Mouse (Mus musculus) heart, embryonic 10.5 days (tissue): ENCODE results near the gene Usp50. TPM values are rescaled to one million over a fixed set of nuclear protein-coding genes. Genes with fewer than 3 reads are reported as not detected.
A peak's percentile ranks its signal among the peaks of the same experiment; 100 is the strongest.

ENCODE experiments used
- DNase-seq: peaks from one replicate; pipeline ENCODE4 v3.0.0-alpha.2; 2017; ENCODE audit warnings: low spot score
- H3K27ac ChIP-seq: fragments of 300-500 bp; sonication (generic); 2 replicates; pipeline ENCODE4 v1.5.1; 2016; ENCODE audit warnings: mild to moderate bottlenecking
- H3K27me3 ChIP-seq: fragments of 300-500 bp; sonication (generic); 2 replicates; pipeline ENCODE4 v1.6.1; 2016; ENCODE audit warnings: mild to moderate bottlenecking; ENCODE audit not compliant: poor library complexity, insufficient read depth, severe bottlenecking
- H3K36me3 ChIP-seq: fragments of 300-500 bp; sonication (generic); 2 replicates; pipeline ENCODE4 v1.6.1; 2016; ENCODE audit warnings: mild to moderate bottlenecking, moderate library complexity
- H3K4me1 ChIP-seq: fragments of 300-500 bp; sonication (generic); 2 replicates; pipeline ENCODE4 v1.6.1; 2016; ENCODE audit warnings: mild to moderate bottlenecking
- H3K4me3 ChIP-seq: fragments of 300-500 bp; sonication (generic); 2 replicates; pipeline ENCODE4 v1.5.1; 2016; ENCODE audit warnings: mild to moderate bottlenecking, moderate library complexity
- H3K9me3 ChIP-seq: fragments of 300-500 bp; sonication (generic); 2 replicates; pipeline ENCODE4 v1.6.1; 2016; ENCODE audit warnings: mild to moderate bottlenecking, moderate library complexity
- WGBS: fragments of 180-500 bp; shearing (Covaris S2); methylation state at CpG from one replicate; pipeline ENCODE4 v1.1.7; 2016; 5-methylcytosine and 5-hydroxymethylcytosine counted together
- polyA plus RNA-seq: library from polyadenylated mRNA; unstranded; fragments of >200 nt; fragmentation: Nextera tagmentation; extraction: Ambion mirVana; gene quantifications from 2 replicates; pipeline ENCODE4 v1.2.1, GENCODE M21; 2016

Usp50 gene
- polyA plus RNA-seq, 1 experiment from 2014 or later = 2.0 TPM

- no peak overlapping the region for H3K4me3 ChIP-seq
- H3K27me3 ChIP-seq = no peaks in the 10 kb centered on the region
- no peak for DNase-seq
- H3K9me3 ChIP-seq = no peaks in the 10 kb centered on the region
- no peaks in the 10 kb centered on the region for H3K4me1 ChIP-seq
- WGBS = 93% methylated on average over 4 of the region's 4 CpGs
- H3K27ac ChIP-seq = no peak overlapping the region
- peaks cover 48% of the 10 kb centered on the region for H3K36me3 ChIP-seq
Observed at GRCm38 (mm10) chr2:126729207-126729606, 54.1 kb downstream of the Usp50 start.

DNA sequence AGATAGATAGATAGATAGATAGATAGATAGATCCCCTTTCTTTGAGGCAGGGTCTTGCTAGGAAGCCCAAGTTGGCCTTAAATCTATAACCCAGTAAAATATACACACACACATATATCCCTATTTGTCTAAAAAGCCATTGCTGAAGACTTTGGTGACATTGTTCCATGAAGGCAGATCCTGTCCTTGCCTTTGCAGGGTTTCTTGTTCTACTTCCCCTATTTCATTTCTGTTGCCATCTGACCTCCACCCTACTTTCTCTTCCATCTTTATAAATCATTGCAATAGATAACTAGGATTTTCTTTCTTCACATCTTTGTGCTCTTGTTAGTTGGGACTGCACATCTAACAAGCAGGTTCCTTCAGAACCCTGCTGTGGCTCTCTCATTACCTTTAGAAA is 70.3 kb downstream of the Usp50 start:
- H3K4me3 ChIP-seq = no peak overlapping the region
- no peaks in the 10 kb centered on the region for H3K9me3 ChIP-seq
- H3K36me3 ChIP-seq = peaks cover 12% of the 10 kb centered on the region; the same call in 1 of the 2 replicates
- peaks cover 6% of the 10 kb centered on the region for H3K4me1 ChIP-seq
- no peak for DNase-seq
- H3K27ac ChIP-seq = no peak overlapping the region
- no peaks in the 10 kb centered on the region for H3K27me3 ChIP-seq

GRCm38 (mm10) chr2:126712526-126712925 is 70.7 kb downstream of the Usp50 start:
- Histone ChIP-seq H3K36me3 (peaks cover 12% of the 10 kb centered on the region; the same call in 1 of the 2 replicates), H3K27me3 (no peaks in the 10 kb centered on the region), H3K4me3 (no peak overlapping the region), H3K27ac (no peak overlapping the region), H3K4me1 (peaks cover 8% of the 10 kb centered on the region), H3K9me3 (no peaks in the 10 kb centered on the region)
- 95% methylated on average over 5 of the region's 5 CpGs for WGBS
- no peak for DNase-seq

DNA sequence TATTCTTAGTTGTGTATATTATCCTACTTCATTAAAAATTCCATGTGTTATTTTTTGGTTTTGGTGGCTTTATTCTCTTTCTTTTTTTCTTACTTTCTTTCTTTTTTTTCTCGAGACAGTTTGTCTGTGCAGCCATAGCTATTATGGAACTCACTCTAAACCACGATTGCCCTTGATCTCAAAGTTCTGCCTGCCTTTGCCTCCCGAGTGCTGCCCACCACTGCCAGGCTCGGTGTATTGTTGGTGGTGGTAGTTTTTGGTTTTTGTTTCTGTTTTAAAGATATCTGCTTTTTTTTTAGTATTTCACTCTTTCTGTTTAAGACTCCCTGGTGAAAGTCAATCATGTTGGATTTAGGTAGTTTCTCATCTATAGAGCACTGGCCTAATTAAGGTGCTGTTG is 74.9 kb downstream of the Usp50 start:
- Histone ChIP-seq H3K4me3 (peak overlapping the region; percentile 93; the same call in 1 of the 2 replicates), H3K27me3 (no peaks in the 10 kb centered on the region), H3K36me3 (0 out of 2 replicates have a peak, but pooled peaks cover 7% of the 10 kb centered on the region), H3K4me1 (peaks cover 8% of the 10 kb centered on the region), H3K27ac (no peak overlapping the region), H3K9me3 (no peaks in the 10 kb centered on the region)
- no peak for DNase-seq
- 84% methylated on average over 4 of the region's 4 CpGs for WGBS

- Histone ChIP-seq H3K36me3 (0 out of 2 replicates have a peak, but pooled peaks cover 7% of the 10 kb centered on the region), H3K4me1 (peaks cover 8% of the 10 kb centered on the region), H3K9me3 (no peaks in the 10 kb centered on the region), H3K27me3 (no peaks in the 10 kb centered on the region), H3K4me3 (peak overlapping the region; percentile 93), H3K27ac (peak overlapping the region; percentile 91)
- WGBS = 0% methylated on average over 23 of the region's 23 CpGs
- no peak for DNase-seq
Observed at GRCm38 (mm10) chr2:126707438-126707779, 75.9 kb downstream of the Usp50 start.

- no peaks in the 10 kb centered on the region for H3K9me3 ChIP-seq
- DNase-seq = peak; percentile 99
- 0 out of 2 replicates have a peak, but pooled peaks cover 7% of the 10 kb centered on the region for H3K36me3 ChIP-seq
- WGBS = 3% methylated on average over 47 of the region's 47 CpGs
- H3K27me3 ChIP-seq = no peaks in the 10 kb centered on the region
- peaks cover 8% of the 10 kb centered on the region for H3K4me1 ChIP-seq
- peak within 1 kb of the TSS; percentile 91 for H3K27ac ChIP-seq
- H3K4me3 ChIP-seq = peak within 1 kb of the TSS; percentile 93
Observed at GRCm38 (mm10) chr2:126706759-126707437, 76.4 kb downstream of the Usp50 start, which contains the start of gene Usp8. Gene Usp8, plus strand, starts transcription at chr2:126707328.

- no peaks in the 10 kb centered on the region for H3K4me1 ChIP-seq
- no peak overlapping the region for H3K4me3 ChIP-seq
- WGBS = 81% methylated on average over 6 of the region's 6 CpGs
- H3K36me3 ChIP-seq = no peaks in the 10 kb centered on the region
- DNase-seq = no peak
- H3K27me3 ChIP-seq = no peaks in the 10 kb centered on the region
- no peaks in the 10 kb centered on the region for H3K9me3 ChIP-seq
- no peak overlapping the region for H3K27ac ChIP-seq
Observed at GRCm38 (mm10) chr2:126695285-126695684, 88.0 kb downstream of the Usp50 start.

DNA sequence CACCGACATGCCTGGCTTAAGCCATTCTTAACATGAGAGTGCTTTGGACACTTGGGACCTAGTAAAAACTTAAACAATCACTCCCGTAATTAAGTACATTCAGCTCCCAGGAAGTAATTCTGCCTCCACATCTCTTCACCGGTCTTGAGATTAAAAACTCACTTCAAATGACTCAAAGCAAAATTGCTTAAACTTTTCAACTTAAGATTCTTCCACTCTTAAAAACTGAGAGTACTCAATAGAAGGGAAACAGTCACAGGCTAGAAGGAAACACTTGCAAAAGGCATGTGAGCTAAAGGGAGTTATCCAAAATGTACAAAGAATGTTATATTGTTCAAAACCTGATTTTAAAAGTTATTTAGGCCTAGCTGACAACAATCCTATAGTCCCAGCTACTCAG is 92.0 kb downstream of the Usp50 start:
- WGBS = 78% methylated on average over 3 of the region's 3 CpGs
- Histone ChIP-seq H3K4me3 (no peak overlapping the region), H3K4me1 (no peaks in the 10 kb centered on the region), H3K36me3 (no peaks in the 10 kb centered on the region), H3K27ac (no peak overlapping the region), H3K27me3 (no peaks in the 10 kb centered on the region), H3K9me3 (no peaks in the 10 kb centered on the region)
- DNase-seq = no peak

- Histone ChIP-seq H3K27me3 (no peaks in the 10 kb centered on the region), H3K36me3 (peaks cover 36% of the 10 kb centered on the region), H3K4me3 (no peak overlapping the region), H3K9me3 (no peaks in the 10 kb centered on the region), H3K27ac (no peak overlapping the region), H3K4me1 (peaks cover 4% of the 10 kb centered on the region; the same call in 1 of the 2 replicates)
- no peak for DNase-seq
- 72% methylated on average over 1 of the region's 1 CpGs for WGBS
Observed at GRCm38 (mm10) chr2:126682937-126683336, 100.3 kb downstream of the Usp50 start.

DNA sequence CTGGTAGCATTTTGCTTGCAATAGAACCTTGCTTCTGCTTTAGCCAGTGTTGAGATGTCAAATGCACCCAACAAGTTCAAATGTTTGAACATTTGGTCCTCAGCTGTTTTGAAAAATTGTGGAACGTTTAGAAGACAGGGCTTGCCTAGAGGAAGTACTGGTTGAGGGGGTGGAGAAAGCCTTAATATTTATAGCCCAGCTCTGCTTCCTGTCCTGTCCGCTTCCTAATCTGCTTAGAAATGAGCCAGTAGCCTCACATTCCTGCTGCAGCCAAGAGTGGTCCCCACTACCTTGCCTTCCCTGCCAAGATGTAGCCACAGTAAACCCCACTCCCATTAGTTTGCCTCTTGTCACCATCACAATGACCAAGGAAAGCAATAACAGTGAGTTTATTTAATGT is 100.9 kb downstream of the Usp50 start:
- DNase-seq = no peak
- H3K9me3 ChIP-seq = no peaks in the 10 kb centered on the region
- H3K27ac ChIP-seq = no peak overlapping the region
- H3K4me1 ChIP-seq = peaks cover 4% of the 10 kb centered on the region; the same call in 1 of the 2 replicates
- H3K27me3 ChIP-seq = no peaks in the 10 kb centered on the region
- 39% methylated on average over 2 of the region's 2 CpGs for WGBS
- no peak overlapping the region for H3K4me3 ChIP-seq
- H3K36me3 ChIP-seq = peaks cover 41% of the 10 kb centered on the region

DNA sequence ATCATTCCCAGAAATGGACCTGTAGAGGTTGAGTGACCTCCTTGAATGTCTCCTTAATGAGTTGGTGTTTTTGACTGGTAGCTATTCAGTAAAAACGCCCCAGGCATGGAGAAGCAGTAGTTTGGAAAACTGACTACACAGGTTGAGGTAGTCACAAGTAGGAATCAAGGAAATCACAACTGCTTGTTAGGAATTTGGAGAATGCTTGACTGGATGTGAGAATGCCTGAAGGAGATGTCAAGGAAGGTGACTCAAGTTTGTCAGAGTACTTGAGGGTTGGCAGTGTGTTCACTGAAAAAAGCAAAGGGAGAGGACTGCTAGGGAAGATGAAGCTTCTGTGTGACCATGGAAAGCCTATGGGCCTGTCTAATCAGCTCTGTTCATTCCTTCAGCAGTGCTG is 105.9 kb downstream of the Usp50 start:
- peaks cover 11% of the 10 kb centered on the region; the same call in 1 of the 2 replicates for H3K4me1 ChIP-seq
- H3K4me3 ChIP-seq = no peak overlapping the region; the same call in 1 of the 2 replicates
- no peak overlapping the region for H3K27ac ChIP-seq
- H3K36me3 ChIP-seq = peaks cover 28% of the 10 kb centered on the region
- WGBS = 83% methylated on average over 1 of the region's 1 CpGs
- no peaks in the 10 kb centered on the region for H3K9me3 ChIP-seq
- no peak for DNase-seq
- H3K27me3 ChIP-seq = no peaks in the 10 kb centered on the region

- Histone ChIP-seq H3K4me3 (peak within 1 kb of the TSS; percentile 97), H3K9me3 (no peaks in the 10 kb centered on the region), H3K4me1 (peaks cover 9% of the 10 kb centered on the region; the same call in 1 of the 2 replicates), H3K27me3 (no peaks in the 10 kb centered on the region), H3K27ac (peak within 1 kb of the TSS; percentile 100), H3K36me3 (peaks cover 28% of the 10 kb centered on the region)
- no peak for DNase-seq
- WGBS = 26% methylated on average over 12 of the region's 12 CpGs
Observed at GRCm38 (mm10) chr2:126676122-126676515, 107.2 kb downstream of the Usp50 start, which contains the start of gene Gabpb1. Gene Gabpb1, minus strand, starts transcription at chr2:126676337.

GRCm38 (mm10) chr2:126675169-126676121 is 107.8 kb downstream of the Usp50 start:
- H3K4me3 ChIP-seq = peak overlapping the region; percentile 97
- peaks cover 22% of the 10 kb centered on the region for H3K36me3 ChIP-seq
- under 1% methylated on average over 99 of the region's 99 CpGs for WGBS
- H3K9me3 ChIP-seq = no peaks in the 10 kb centered on the region
- DNase-seq = peak; percentile 92
- H3K27me3 ChIP-seq = no peaks in the 10 kb centered on the region
- peaks cover 9% of the 10 kb centered on the region; the same call in 1 of the 2 replicates for H3K4me1 ChIP-seq
- peak overlapping the region; percentile 100 for H3K27ac ChIP-seq
